Mouse (Mus musculus) stomach, embryonic 14.5 days (tissue): ENCODE results near the gene Hoxb9. TPM values are rescaled to one million over a fixed set of nuclear protein-coding genes. Genes with fewer than 3 reads are reported as not detected.
A peak's percentile ranks its signal among the peaks of the same experiment; 100 is the strongest.

ENCODE experiments used
- ATAC-seq: fragments of 200-750 bp; cut with Nextera tagmentation; 2 replicates; pipeline ENCODE4 v1.8.0; 2017; ENCODE audit warnings: low read depth, moderate TSS enrichment; ENCODE audit not compliant: insufficient number of reproducible peaks, insufficient read depth, low FRiP score
- H3K27ac ChIP-seq: fragments of 300-500 bp; sonication (generic); 2 replicates; pipeline ENCODE4 v1.5.1; 2014; ENCODE audit warnings: mild to moderate bottlenecking, low read length, moderate library complexity, mixed read lengths
- H3K27me3 ChIP-seq: fragments of 300-500 bp; sonication (generic); 2 replicates; pipeline ENCODE4 v1.6.1; 2014; ENCODE audit warnings: low read length, control low read depth, mixed read lengths; ENCODE audit not compliant: control insufficient read depth, insufficient read depth
- H3K36me3 ChIP-seq: fragments of 300-500 bp; sonication (generic); 2 replicates; pipeline ENCODE4 v1.6.1; 2014; ENCODE audit warnings: mild to moderate bottlenecking, control low read depth, low read length, moderate library complexity, mixed read lengths; ENCODE audit not compliant: control insufficient read depth, insufficient read depth
- H3K4me1 ChIP-seq: fragments of 300-500 bp; sonication (generic); 2 replicates; pipeline ENCODE4 v1.6.1; 2014; ENCODE audit warnings: low read length, control low read depth, mixed read lengths; ENCODE audit not compliant: control insufficient read depth, insufficient read depth
- H3K4me2 ChIP-seq: fragments of 300-500 bp; sonication (generic); replicated peaks from 2 replicates; pipeline ENCODE4 v1.6.1; 2014; ENCODE audit warnings: low read depth, low read length, control low read depth
- H3K4me3 ChIP-seq: fragments of 300-500 bp; sonication (generic); 2 replicates; pipeline ENCODE4 v1.5.1; 2014; ENCODE audit warnings: low read depth, low read length, control low read depth
- H3K9ac ChIP-seq: fragments of 300-500 bp; sonication (generic); replicated peaks from 2 replicates; pipeline ENCODE4 v1.6.1; 2014; ENCODE audit warnings: low read depth, mild to moderate bottlenecking, control low read depth, low read length, moderate library complexity, mixed read lengths
- H3K9me3 ChIP-seq: fragments of 300-500 bp; sonication (generic); 2 replicates; pipeline ENCODE4 v1.6.1; 2016; ENCODE audit warnings: low read depth, low read length, control low read depth; ENCODE audit not compliant: control insufficient read depth
- WGBS: fragments of 180-500 bp; shearing (Covaris S2); extraction: QIAGEN DNeasy Blood & Tissue Kit; methylation state at CpG from one replicate; pipeline ENCODE4 v1.1.7; 2014; 5-methylcytosine and 5-hydroxymethylcytosine counted together
- polyA plus RNA-seq: library from polyadenylated mRNA; unstranded; fragments of >200 nt; fragmentation: Nextera tagmentation; extraction: Ambion mirVana; gene quantifications from 2 replicates; pipeline ENCODE4 v1.2.1, GENCODE M21; 2014

Hoxb9 gene
- polyA plus RNA-seq, 1 experiment from 2014 or later: 0.25 TPM

DNA sequence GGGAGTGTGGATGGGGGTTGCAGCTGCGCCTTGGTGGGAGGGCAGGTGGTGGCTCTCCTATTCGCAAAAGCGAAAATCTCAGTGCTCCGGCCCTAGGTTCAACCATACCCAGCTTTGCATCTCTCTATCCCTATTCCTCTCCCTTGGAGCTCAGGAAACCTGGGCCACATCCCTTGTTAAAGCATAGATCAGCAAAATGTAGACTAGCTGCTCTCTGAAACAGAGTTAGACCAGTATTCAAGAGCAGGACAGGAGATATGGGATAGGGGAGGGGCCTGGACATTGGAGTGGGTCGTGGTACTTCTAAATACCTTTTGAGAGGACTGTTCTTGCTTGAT is 44.1 kb downstream of the Hoxb9 start:
- peaks cover 25% of the 10 kb centered on the region for H3K4me1 ChIP-seq
- H3K27me3 ChIP-seq: no peaks in the 10 kb centered on the region
- peak overlapping the region; percentile 100 for H3K27ac ChIP-seq
- peak overlapping the region; percentile 63 for H3K9ac ChIP-seq
- peak overlapping the region; percentile 95 for H3K4me2 ChIP-seq
- no peaks in the 10 kb centered on the region for H3K9me3 ChIP-seq
- peak overlapping the region; percentile 70 for H3K4me3 ChIP-seq
- no peaks in the 10 kb centered on the region; the same call in 1 of the 2 replicates for H3K36me3 ChIP-seq
- WGBS: 22% methylated on average over 5 of the region's 5 CpGs
- no peak for ATAC-seq

DNA sequence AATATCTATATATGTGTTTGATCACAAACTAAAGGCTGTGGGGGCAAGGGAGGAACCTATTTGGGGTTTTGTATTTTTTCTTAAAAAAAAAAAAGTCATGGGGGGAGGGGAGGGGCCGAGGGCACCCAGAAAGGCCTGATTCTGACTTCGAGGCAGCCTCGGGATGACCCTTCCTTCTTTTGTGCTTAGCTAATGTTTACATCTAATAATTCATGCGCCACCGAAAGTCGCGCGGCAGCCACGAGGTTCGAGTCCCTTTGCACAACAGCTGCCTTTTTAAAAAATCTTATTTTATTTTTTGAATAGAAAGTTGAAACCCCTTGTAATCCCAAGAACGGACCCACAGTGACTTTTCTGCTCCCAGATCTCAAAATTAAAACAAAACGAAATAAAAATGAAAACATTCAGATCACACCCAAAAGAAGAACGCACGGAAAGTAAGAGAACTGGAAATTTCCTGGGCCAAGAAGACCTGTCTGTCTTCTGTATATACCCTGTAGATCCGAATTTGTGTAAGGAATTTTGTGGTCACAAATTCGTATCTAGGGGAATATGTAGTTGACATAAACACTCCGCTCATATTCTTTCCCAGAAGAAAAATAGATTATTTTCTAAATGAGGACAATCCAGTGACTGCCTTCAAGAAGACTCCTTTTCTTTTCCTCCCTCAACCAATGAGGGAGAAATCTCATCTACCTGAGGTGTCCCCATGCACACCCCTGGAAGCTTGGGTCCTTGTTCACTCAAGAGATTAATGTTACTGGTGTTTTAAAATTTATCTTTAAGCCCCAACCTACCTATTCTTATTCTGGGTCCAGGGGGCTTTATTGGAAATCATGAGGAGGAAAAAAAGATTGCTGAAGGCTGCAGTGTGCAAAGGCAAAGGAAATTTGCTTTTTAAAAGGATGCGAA is 45.7 kb downstream of the Hoxb9 start:
- peaks cover 3% of the 10 kb centered on the region; the same call in 1 of the 2 replicates for H3K36me3 ChIP-seq
- peak overlapping the region; percentile 100 for H3K27ac ChIP-seq
- 15% methylated on average over 18 of the region's 18 CpGs for WGBS
- H3K27me3 ChIP-seq: no peaks in the 10 kb centered on the region
- peak overlapping the region; percentile 62 for H3K9ac ChIP-seq
- ATAC-seq: no peak
- peaks cover 25% of the 10 kb centered on the region for H3K4me1 ChIP-seq
- peak overlapping the region; percentile 95 for H3K4me2 ChIP-seq
- peak overlapping the region; percentile 70 for H3K4me3 ChIP-seq
- no peaks in the 10 kb centered on the region for H3K9me3 ChIP-seq

- H3K27ac ChIP-seq: peak within 1 kb of the TSS; percentile 100
Measured at GRCm38 (mm10) chr11:96317608-96318367, 46.5 kb downstream of the Hoxb9 start, which contains the start of gene Hoxb4. Hoxb4 (plus strand) TSS chr11:96318267.

GRCm38 (mm10) chr11:96318368-96319070 is 47.3 kb downstream of the Hoxb9 start:
- Histone ChIP-seq H3K4me1 (peaks cover 22% of the 10 kb centered on the region), H3K4me3 (peak overlapping the region; percentile 70), H3K27ac (peak overlapping the region; percentile 100), H3K9me3 (no peaks in the 10 kb centered on the region), H3K36me3 (peaks cover 3% of the 10 kb centered on the region; the same call in 1 of the 2 replicates), H3K27me3 (no peaks in the 10 kb centered on the region), H3K4me2 (peak overlapping the region; percentile 95), H3K9ac (peak overlapping the region; percentile 96)
- peak; percentile 85 for ATAC-seq
- WGBS: under 1% methylated on average over 39 of the region's 45 CpGs

More at GRCm38 (mm10) chr11:96317608-96318367, 46.5 kb downstream of the Hoxb9 start, which contains the start of gene Hoxb4:
- H3K27me3 ChIP-seq: no peaks in the 10 kb centered on the region
- H3K9ac ChIP-seq: peak within 1 kb of the TSS; percentile 96
- H3K4me2 ChIP-seq: peak within 1 kb of the TSS; percentile 95
- 7% methylated on average over 28 of the region's 28 CpGs for WGBS
- H3K4me1 ChIP-seq: peaks cover 28% of the 10 kb centered on the region
- peak; percentile 11; the same call in 1 of the 2 replicates for ATAC-seq
- peaks cover 3% of the 10 kb centered on the region; the same call in 1 of the 2 replicates for H3K36me3 ChIP-seq
- H3K4me3 ChIP-seq: peak within 1 kb of the TSS; percentile 70
- no peaks in the 10 kb centered on the region for H3K9me3 ChIP-seq

GRCm38 (mm10) chr11:96319071-96319902 is 48.0 kb downstream of the Hoxb9 start:
- Histone ChIP-seq H3K27me3 (no peaks in the 10 kb centered on the region), H3K4me1 (peaks cover 16% of the 10 kb centered on the region), H3K9me3 (no peaks in the 10 kb centered on the region), H3K4me3 (peak overlapping the region; percentile 70), H3K27ac (peak overlapping the region; percentile 100), H3K36me3 (peaks cover 3% of the 10 kb centered on the region; the same call in 1 of the 2 replicates), H3K9ac (peak overlapping the region; percentile 96), H3K4me2 (peak overlapping the region; percentile 95)
- under 1% methylated on average over 25 of the region's 34 CpGs for WGBS
- no peak; the same call in 1 of the 2 replicates for ATAC-seq

- ATAC-seq: no peak
- H3K27me3 ChIP-seq: no peaks in the 10 kb centered on the region
- peak overlapping the region; percentile 100 for H3K27ac ChIP-seq
- peak overlapping the region; percentile 70 for H3K4me3 ChIP-seq
- WGBS: 1% methylated on average over 29 of the region's 29 CpGs
- H3K4me1 ChIP-seq: peaks cover 15% of the 10 kb centered on the region
- no peaks in the 10 kb centered on the region for H3K9me3 ChIP-seq
- H3K36me3 ChIP-seq: peaks cover 3% of the 10 kb centered on the region; the same call in 1 of the 2 replicates
- H3K4me2 ChIP-seq: peak overlapping the region; percentile 95
- H3K9ac ChIP-seq: peak overlapping the region; percentile 96
Measured at GRCm38 (mm10) chr11:96319910-96320309, 48.7 kb downstream of the Hoxb9 start.

DNA sequence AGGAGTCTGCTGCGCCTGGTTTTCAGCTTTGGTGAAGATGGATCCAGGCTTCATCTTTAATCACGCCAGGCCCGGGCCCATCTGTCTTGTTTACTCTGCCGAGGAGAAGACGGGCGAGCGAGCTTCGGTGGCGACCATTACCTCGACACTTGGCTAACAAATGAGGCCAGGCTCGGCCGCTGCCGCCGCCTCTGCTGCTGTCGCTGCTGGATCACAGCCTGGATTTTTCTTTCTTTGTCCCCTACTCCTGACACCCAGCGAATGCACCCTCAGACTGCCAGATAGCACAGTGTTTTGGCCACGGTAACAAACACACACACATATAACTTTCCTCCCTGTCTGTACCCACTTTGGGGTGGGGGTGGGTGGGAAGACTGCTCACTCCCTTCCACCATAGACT is 49.4 kb downstream of the Hoxb9 start:
- Histone ChIP-seq H3K9ac (peak overlapping the region; percentile 96), H3K27me3 (no peaks in the 10 kb centered on the region)
- ATAC-seq: no peak

More for the DNA sequence above, 49.4 kb downstream of the Hoxb9 start:
- Histone ChIP-seq H3K36me3 (peaks cover 3% of the 10 kb centered on the region; the same call in 1 of the 2 replicates), H3K4me2 (peak overlapping the region; percentile 95), H3K27ac (peak overlapping the region; percentile 100), H3K4me1 (peaks cover 12% of the 10 kb centered on the region), H3K9me3 (no peaks in the 10 kb centered on the region), H3K4me3 (peak overlapping the region; percentile 70)
- 5% methylated on average over 17 of the region's 17 CpGs for WGBS
